Mouse (Mus musculus) v-Abl transformed pro-B cells (cell line): Measurements from ENCODE around the gene Cspg4.

Source experiments
- in situ Hi-C, 2 experiments: fragments of 400-800 bp; cut with MboI; formaldehyde crosslinking; loops; one replicate each; pipeline ENCODE4 v1.15.1; 2025; ENCODE audit not compliant: unreplicated experiment in 2 of 2

Cspg4 gene

DNA sequence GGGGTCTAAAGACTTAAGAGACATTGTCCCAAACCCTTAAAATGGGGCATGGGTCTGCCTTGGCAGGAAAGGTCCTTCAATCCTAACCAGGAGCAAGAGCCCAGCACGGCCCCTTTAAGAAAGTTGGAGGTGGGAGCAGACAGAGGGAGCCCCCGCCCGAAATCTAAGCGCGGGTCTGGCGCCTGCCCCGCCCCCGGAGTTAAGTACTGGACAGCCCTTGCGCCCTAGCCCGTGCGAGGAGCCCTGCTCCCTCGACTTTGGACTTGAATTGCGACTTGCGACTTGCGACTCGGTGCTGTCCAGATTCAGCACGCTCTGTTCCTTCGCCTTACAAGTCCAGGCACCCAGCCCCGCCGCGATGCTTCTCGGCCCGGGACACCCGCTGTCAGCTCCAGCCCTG is at the start of gene Cspg4:
Gene Cspg4, plus strand, starts transcription at position 202 of the 400 bp plus-strand sequence.
- in situ Hi-C loops, result loop anchor here (25.0 kb wide), 3 partner anchors 1428 to 1822 kb away; partner anchors contain the start of gene Loxl1 (in 1 of the 2)

DNA sequence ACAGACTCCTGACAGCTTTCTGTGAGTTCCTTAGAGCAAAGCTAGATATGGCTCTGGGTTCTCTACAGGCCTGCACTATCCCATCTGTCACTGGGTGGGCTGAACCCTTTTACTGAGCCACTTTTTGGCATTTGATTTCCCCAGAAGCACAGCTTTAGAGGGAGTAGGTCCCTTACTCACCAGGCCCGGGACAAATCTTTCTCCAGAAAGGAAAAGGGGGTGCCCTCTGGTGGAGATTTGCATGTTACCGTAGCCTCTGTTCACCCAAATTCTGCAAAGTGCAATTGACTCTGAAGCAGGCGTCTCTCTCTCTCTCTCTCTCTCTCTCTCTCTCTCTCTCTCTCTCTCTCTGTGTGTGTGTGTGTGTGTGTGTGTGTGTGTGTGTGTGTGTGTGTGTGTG is 39.9 kb upstream of the Cspg4 start:
- in situ Hi-C loops, result loop anchor here (25.0 kb wide), 2 partner anchors 638 to 1388 kb away; no protein-coding TSS in a partner anchor

DNA sequence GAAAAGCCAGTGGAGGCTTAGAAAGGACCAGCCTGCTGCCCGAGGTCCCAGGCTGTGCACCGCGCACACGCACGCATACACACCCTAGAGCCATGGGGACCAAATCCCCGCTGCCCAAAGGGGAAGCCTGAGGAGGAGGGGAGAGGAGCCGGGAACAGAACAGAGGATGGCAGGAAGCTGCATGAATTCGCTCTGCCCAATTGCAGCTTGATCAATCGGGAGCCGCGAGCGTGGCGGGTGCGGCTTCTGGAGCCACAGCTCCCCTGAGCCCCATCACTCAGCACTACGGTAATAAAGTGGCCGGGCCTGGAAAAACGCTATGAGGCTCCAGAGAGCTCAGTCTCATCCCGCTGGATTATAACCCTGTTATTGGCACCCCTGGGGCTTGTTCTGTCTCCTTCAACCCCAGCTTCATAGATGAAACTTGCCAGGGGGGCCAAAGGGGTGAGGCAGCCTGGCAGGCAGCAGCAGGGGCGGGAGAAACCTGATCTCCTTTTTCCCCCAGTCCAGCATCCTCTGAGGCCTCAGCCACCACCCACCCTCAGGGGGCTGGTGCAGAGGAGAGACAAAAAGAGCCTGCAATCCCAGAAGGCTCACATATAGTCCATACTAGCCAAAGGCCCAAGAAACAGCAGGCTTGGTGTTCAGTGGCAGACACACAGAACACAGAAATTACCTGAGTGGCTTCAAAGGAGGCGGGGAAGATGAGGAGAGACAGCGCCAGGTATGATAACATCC is 39.2 kb upstream of the Cspg4 start:
- in situ Hi-C loops, result loop anchor here (25.0 kb wide), 2 partner anchors 638 to 1388 kb away; no protein-coding TSS in a partner anchor

DNA sequence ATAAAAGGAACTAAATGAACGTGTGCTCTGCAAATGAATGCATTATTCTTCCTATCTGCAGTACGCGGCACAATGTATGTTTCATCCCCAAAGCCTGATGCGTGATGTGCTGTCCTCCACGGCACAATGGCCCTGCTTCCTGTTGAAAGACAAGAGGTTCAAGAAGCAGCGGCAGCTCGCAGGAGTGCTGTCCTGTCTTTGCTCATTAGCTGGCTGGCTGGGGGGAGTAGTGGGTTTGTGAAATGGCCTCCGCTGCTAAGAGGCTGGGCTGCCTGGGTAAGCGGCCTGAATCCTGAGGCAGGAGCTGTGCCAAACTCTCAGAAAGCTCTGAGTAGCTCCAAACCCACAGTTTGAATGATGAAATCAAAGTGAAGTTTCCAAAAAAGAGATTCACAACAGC is 36.7 kb upstream of the Cspg4 start:
- in situ Hi-C loops, result loop anchor here (25.0 kb wide), 2 partner anchors 641 to 1391 kb away; no protein-coding TSS in a partner anchor

DNA sequence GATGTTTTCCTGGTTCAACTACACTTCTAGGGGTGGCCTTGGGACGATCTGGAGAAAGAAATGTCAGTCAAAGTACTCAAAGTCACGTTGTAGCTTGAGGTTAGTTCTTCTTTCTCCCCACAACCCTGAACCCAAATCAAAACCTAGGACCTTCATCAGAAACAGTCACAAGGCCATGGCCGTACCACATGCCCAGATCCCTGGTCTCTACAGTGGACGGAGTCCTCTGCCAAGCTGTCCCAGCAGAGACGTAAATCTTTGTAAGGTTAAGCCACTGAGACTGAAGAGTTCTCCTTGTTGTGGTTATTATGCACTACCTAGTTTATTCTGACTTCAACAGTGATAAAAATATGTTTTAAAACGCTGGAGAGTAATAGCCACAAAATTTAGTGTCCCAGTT is 36.0 kb upstream of the Cspg4 start:
- in situ Hi-C loops, result loop anchor here (25.0 kb wide), 2 partner anchors 642 to 1392 kb away; no protein-coding TSS in a partner anchor

DNA sequence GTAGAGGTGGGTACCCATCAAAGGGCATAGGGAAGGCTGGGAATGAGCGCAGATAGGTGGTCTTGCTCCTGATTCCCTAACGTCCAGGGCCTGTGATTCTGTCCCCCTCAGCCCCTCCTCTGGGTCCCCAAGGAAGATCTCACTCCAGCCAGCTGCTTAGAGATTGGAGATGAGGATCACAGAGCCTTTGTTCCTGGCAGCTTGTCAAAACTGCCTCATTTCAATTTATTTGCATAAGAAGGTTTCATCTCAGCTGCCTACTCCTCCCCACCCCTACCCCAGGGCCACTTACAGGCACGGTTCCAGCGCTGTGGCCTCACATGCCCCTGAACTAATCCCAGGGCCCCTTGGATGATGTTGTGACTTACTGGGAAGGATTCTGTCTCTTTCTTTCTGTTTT is 34.7 kb upstream of the Cspg4 start:
- in situ Hi-C loops, result loop anchor here (25.0 kb wide), 2 partner anchors 643 to 1393 kb away; no protein-coding TSS in a partner anchor

DNA sequence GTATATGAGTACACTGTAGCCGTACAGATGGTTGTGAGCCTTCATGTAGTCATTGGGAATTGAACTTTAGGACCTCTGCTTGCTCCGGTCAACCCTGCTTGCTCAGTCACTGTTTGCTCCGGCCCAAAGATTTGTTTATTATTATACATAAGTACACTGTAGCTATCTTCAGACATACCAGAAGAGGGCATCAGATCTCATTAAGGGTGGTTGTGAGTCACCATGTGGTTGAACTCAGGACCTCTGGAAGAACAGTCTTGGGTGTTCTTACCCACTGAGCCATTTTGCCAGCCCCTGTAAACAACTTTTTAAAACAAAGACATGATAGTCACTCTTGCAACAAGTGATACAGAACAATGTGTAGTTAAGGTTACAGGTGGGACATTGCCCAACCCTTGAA is 32.9 kb upstream of the Cspg4 start:
- in situ Hi-C loops, result loop anchor here (25.0 kb wide), 2 partner anchors 645 to 1395 kb away; no protein-coding TSS in a partner anchor

DNA sequence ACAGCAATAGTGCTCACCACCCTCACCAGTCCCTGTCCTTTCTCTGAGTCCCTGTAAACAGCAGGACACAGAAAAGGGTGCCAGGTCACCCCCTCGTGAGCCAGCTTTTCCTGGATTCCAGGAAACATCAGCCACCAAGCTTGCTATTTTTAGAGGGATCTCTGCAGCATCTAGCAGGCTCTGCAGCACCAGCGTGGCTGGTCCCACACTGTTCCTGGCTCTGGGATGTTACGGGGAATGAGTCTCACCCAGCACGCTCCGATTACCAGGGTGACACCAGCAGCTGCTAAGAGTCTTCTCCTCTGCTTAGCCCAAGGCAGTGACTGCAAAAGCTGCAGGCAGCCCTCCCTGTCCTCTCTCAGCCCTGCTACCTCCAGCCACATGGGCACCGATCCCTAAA is 31.9 kb upstream of the Cspg4 start:
- in situ Hi-C loops, result loop anchor here (25.0 kb wide), 2 partner anchors 646 to 1396 kb away; no protein-coding TSS in a partner anchor

DNA sequence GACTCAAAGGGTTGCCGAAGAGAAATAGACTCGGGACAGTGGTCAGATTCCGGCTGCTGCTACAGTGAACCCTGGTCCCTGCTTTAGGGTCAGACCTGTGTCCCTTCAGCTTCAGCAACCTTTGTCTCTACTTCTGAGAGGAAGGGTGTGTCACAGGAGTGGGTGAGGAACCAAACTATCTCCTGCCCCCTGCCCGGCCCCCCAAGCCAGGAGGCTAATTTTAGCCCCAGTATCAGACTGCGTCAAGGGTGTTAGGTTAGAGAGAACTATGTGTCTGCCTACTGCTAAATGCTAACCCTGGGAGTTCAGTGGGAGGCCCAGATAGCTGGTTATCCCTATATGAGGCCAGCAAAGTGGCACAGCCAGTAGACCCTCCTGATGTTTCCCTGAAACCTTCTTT is 29.7 kb upstream of the Cspg4 start:
- in situ Hi-C loops, result loop anchor here (25.0 kb wide), 2 partner anchors 648 to 1398 kb away; no protein-coding TSS in a partner anchor

DNA sequence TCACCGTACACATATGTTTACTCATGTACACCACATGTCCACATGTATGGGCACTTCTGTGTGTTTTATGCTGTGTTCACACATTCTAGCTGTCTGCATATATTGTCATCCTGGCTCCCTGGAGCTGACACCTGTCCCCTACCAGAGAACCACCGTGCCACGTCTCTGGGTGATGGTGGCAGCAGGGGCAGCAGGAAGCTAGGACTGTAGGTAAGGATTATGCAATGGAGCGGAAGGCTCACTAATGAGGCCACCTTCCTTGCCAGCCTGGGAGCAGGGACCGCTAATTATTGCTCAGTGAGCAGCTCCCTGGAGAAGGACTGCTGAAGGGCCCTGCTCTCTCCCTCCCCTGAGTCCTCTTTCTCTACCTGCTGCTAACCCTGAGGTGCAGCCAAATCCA is 24.1 kb upstream of the Cspg4 start:
- in situ Hi-C loops, result loop anchor here (10.0 to 25.0 kb wide), 3 partner anchors 646 to 1403 kb away; no protein-coding TSS in a partner anchor

DNA sequence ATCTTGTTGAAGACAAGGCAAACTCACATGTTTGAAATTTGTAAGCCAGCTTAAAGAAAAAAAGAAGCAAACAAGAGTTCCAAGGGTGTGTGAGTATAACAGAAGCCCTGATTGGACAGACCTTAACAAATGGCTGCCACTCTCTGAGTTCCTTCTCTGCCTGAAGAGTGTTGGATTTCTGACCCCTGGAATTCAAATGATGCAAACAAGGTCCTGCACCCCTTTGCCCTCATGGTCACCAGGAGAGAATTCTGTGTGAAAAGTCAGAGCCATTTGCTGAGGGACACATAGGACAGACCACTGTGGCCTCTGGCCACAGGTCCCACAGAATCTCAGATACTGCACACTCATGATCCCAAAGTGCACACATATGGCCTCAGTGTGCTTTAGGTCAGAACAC is 23.0 kb upstream of the Cspg4 start:
- in situ Hi-C loops, result loop anchor here (10.0 to 25.0 kb wide), 3 partner anchors 647 to 1405 kb away; no protein-coding TSS in a partner anchor

DNA sequence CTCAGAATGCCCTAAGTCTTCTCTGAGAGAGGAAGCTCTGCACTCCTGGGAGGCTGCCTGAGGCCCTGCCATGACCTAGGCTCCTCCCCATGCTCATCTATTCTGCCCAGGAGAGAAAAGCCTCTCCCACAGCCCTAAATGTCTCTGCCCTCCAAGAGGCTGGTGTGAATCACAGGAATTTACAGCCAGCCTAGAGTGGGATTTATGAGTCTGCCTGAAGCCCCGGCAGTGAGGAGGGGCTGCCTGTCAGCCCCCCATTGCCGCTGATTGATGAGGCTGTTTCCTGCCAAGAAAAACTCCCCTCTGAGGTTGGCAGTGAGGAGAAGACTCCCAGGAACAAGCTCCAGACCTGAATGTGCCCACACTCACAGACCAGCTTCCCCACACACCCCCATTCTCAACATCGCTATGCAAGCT is 22.5 kb upstream of the Cspg4 start:
- in situ Hi-C loops, result loop anchor here (10.0 to 25.0 kb wide), 3 partner anchors 648 to 1405 kb away; no protein-coding TSS in a partner anchor

DNA sequence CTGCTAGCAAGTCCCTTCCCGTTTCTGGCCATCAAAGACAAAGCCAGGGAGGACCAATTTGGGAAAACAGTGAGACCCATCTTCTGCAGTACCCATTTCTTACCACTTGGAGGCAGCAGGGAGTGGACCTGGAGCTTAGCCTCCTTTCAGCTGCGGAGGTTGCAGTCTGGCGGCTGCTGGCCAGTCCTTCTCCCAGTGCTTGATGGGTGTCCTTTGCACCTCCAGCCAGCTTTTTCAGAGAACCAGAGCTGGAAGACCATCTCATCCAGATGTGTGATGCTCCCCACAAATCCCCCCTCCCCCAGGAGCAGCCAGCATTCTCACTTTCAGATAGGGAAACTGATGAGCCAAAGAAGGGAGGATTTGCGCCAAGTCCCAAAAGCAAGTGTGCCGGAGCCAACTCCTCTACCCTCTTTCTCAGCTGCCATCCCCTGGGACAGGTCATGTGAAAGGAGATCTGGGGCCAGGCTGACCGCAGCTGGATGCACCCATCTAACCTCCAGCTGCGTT is 21.1 kb upstream of the Cspg4 start:
- in situ Hi-C loops, result loop anchor here (10.0 to 25.0 kb wide), 3 partner anchors 649 to 1406 kb away; no protein-coding TSS in a partner anchor

DNA sequence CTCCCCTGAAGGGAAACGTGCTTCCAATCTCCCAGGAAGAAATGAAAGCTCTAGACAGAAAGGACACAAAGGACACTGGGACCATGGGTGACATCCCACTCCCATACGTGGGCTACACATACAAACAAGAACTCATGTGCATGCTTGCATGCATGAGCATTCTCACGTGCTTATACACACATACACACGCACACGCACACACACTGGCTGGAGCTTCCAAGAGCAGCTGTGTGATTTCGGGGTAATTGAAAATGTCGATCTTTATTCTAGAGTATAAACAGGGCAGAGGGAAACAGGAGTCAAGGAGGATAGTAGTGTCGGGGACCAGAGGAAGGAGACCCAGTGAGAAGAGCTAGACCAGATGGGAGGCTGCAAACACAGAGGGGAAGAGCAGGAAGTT is 20.2 kb upstream of the Cspg4 start:
- in situ Hi-C loops, result loop anchor here (10.0 to 25.0 kb wide), 3 partner anchors 650 to 1407 kb away; no protein-coding TSS in a partner anchor

DNA sequence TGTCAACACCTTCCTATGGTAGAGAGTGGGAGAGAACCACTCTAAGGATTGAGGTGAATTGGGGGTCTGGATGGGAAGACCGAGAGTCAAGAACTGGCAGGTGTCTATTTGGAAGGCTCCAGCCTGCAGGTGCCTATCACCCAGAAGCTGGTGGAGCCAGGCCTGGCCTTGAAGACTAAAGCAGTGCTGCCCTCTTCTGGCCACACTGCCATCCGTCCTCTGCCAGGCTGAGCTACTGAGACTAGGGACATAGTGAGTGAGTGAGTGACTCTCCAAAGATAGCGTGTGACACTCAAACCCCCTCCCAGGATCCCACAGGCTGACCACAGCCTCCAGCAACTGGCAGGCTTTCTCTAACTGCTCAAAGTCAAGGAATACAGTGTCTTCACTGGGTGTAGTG is 17.3 kb upstream of the Cspg4 start:
- in situ Hi-C loops, result loop anchor here (10.0 to 25.0 kb wide), 3 partner anchors 653 to 1410 kb away; no protein-coding TSS in a partner anchor

DNA sequence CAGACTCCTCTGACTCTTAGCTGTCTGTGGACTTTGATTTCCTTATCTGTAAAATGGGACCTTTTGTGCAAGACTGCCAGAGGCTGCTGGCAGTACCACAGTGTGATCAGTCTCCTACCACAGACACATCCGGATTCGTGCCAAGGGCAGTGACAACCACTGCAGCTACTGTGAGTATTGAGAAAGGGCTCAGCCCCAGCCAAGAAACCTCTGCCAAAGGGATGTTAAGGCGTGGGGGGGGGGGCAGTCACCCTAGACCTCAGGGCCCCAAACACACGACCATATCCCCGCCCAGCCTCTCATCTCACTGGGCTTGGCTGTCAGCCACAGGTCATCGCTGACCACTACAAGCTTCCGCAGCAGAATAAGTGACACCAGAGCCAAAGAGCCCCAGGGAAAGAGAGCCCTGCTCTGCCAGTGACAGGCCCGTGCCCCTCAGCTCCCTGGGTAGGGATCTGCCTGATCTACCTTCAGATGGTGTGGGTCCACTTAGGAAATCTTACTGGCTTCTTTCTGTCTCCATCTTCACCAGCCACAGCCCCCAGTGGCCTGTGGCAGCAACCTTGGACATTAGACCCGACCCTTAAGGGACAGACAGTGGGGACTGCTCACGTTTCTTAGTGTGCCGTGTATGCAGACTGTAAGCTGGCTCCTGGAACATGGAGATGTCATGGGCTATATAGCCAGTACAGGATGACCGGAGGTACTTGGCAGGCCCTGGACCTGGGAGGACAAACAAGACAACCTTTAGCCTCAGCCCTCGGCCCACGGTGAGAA is 14.5 kb upstream of the Cspg4 start:
- in situ Hi-C loops, result loop anchor here (25.0 kb wide), 3 partner anchors 1413 to 1837 kb away; partner anchors contain the start of gene Loxl1 (in 1 of the 2)

DNA sequence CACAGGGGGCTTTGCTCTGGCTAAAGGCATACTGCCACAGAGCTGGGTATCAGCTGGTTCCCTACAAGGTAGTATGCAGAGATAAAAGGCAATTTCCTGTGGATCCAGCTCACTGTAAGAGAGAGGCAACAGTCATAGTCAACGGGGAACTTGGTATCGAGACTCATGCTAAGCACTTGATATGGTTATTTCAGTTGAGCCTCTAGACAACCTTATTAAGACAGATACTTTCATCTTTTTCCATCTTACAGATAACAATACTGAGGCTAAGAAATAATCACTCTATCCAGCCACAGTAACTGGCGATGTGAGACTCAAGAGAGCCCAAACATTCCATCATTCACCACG is 14.0 kb upstream of the Cspg4 start:
- in situ Hi-C loops, result loop anchor here (25.0 kb wide), 3 partner anchors 1414 to 1836 kb away; partner anchors contain the start of gene Loxl1 (in 1 of the 2)

DNA sequence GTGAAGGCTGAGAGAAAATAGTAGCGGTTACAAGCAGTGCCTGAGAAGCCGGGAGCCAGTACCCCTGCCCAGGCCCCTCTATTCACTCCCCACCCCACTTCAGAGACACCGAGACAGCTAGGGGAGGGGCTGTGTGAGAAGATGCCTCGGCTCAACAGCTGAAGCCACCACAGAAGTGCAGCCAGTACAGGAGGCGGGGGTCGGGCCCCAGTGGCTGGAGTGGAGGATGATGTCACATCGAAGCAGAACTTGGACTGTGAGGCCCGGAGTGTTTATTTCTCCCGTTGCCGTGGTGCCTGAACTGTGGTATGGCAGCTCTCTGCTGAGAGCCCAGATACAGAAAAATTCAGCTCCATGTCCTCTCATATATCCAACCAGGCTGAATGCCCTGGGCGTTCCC is 13.1 kb upstream of the Cspg4 start:
- in situ Hi-C loops, result loop anchor here (25.0 kb wide), 3 partner anchors 1414 to 1836 kb away; partner anchors contain the start of gene Loxl1 (in 1 of the 2)

DNA sequence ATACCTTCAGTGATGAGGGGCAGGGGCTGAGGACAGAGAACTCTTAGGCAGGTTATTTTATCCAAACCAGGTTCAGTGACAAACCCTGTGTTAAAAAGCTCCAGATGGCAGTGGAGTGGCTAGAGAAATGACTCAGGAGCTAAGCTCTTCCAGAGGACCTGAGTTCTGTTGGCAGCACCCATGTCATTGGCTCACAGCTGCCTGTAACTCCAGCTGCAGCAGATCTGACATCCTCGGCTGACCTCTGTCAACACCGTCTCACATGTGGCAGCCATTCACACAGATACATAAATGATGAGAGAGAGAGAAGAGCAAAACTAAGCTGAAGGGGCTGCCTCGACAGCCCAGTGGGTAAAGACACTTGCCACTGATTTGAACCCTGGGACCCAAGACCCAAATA is 7.4 kb upstream of the Cspg4 start:
- in situ Hi-C loops, result loop anchor here (25.0 kb wide), 3 partner anchors 1420 to 1830 kb away; partner anchors contain the start of gene Loxl1 (in 1 of the 2)

DNA sequence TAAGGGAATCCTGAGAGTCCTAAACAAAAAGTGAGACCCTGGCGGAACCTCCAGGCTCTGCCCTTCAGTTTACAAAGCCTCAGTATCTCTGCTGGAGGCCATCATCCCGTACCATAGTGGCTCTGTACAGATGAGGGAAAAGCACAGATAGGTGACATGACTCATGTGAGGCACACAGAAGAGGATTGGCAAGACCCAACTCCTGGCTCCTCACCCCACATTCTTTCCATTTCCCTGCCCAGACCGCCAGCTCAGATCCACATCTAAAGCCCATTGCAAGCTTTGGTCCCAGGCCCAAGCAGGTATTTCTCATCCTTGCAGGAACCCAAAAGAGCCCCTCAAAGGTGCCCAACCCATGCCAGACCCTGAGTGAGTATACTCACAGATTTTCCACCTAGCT is 4.8 kb upstream of the Cspg4 start:
- in situ Hi-C loops, result loop anchor here (25.0 kb wide), 3 partner anchors 1423 to 1827 kb away; partner anchors contain the start of gene Loxl1 (in 1 of the 2)
